Mouse (Mus musculus) layer of hippocampus, adult 9-10 months (tissue): Measurements from ENCODE around the gene Tmem201.
"Not testable (repeated sequence)": the region's sequence is repeated elsewhere in the genome, so short reads cannot be mapped to it uniquely, and the experiment has no call there.

Source experiments
- DNase-seq: peaks from one replicate; pipeline ENCODE4 v3.0.0; 2022; ENCODE audit warnings: low spot score

Gene Tmem201

GRCm38 (mm10) chr4:149737383-149738324 is at the start of gene Tmem201:
TSS of gene Tmem201 (minus strand) at chr4:149738044.
- peak; percentile 88 for DNase-seq

- DNase-seq = no peak
Measured at GRCm38 (mm10) chr4:149784901-149785300, 47.1 kb upstream of the Tmem201 start.

- no peak for DNase-seq
Measured at GRCm38 (mm10) chr4:149784371-149784770, 46.5 kb upstream of the Tmem201 start.

- no peak for DNase-seq
Measured at GRCm38 (mm10) chr4:149782975-149783374, 45.1 kb upstream of the Tmem201 start.

GRCm38 (mm10) chr4:149780565-149781356 is 42.9 kb upstream of the Tmem201 start:
- DNase-seq = no peak

- no peak for DNase-seq
Measured at GRCm38 (mm10) chr4:149779966-149780365, 42.1 kb upstream of the Tmem201 start.

- DNase-seq = no peak
Measured at GRCm38 (mm10) chr4:149777126-149777525, 39.3 kb upstream of the Tmem201 start.

- DNase-seq = no peak
Measured at GRCm38 (mm10) chr4:149775760-149776362, 38.0 kb upstream of the Tmem201 start.

GRCm38 (mm10) chr4:149775330-149775729 is 37.5 kb upstream of the Tmem201 start:
- no peak for DNase-seq

GRCm38 (mm10) chr4:149774094-149774470 is 36.2 kb upstream of the Tmem201 start, which contains the start of gene Slc25a33:
TSS of gene Slc25a33 (minus strand) at chr4:149774277.
- DNase-seq = peak; percentile 85

GRCm38 (mm10) chr4:149773408-149774093 is 35.7 kb upstream of the Tmem201 start:
- DNase-seq = no peak

- no peak for DNase-seq
Measured at GRCm38 (mm10) chr4:149772394-149772793, 34.5 kb upstream of the Tmem201 start.

GRCm38 (mm10) chr4:149765201-149765600 is 27.4 kb upstream of the Tmem201 start:
- DNase-seq = no peak

GRCm38 (mm10) chr4:149763335-149763734 is 25.5 kb upstream of the Tmem201 start:
- no peak for DNase-seq

GRCm38 (mm10) chr4:149759517-149759916 is 21.7 kb upstream of the Tmem201 start:
- no peak for DNase-seq

GRCm38 (mm10) chr4:149758423-149758822 is 20.6 kb upstream of the Tmem201 start:
- DNase-seq = no peak

GRCm38 (mm10) chr4:149756546-149756945 is 18.7 kb upstream of the Tmem201 start:
- DNase-seq = not testable (repeated sequence)

GRCm38 (mm10) chr4:149752836-149753235 is 15.0 kb upstream of the Tmem201 start:
- no peak for DNase-seq

GRCm38 (mm10) chr4:149752124-149752799 is 14.4 kb upstream of the Tmem201 start:
- no peak for DNase-seq

- DNase-seq = no peak
Measured at GRCm38 (mm10) chr4:149750671-149751070, 12.8 kb upstream of the Tmem201 start.

GRCm38 (mm10) chr4:149749663-149750015 is 11.8 kb upstream of the Tmem201 start:
- not testable (repeated sequence) for DNase-seq
